Mouse (Mus musculus): ENCODE measurements at regions not wholly inside any gene's neighbourhood (a gene's known extent, or its start where the extent isn't known, plus 50 kb on each side); places are given as distances from the start of the nearest gene placed in this dataset.

DNA sequence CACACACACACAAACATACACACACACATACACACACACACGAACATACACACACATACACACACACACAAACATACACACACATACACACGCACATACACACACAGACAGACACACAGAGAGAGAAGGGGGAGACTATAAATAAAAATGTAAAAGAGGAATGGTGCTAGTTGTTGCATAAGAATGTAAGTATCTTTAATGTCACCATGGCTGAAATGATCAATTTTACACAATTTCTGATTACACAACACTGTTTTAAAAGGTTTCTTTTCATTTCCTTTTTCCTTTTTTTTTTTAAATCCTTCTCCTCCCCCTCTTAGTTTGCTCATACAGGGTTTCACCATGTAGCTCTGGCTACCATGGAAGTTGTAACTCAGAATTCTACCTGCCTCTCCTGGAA lies 125.9 kb upstream of the Atp6ap2 start:
- peak; percentile 84 for ATAC-seq (replicated peaks; ENCODE audit: poor library complexity, severe bottlenecking)

DNA sequence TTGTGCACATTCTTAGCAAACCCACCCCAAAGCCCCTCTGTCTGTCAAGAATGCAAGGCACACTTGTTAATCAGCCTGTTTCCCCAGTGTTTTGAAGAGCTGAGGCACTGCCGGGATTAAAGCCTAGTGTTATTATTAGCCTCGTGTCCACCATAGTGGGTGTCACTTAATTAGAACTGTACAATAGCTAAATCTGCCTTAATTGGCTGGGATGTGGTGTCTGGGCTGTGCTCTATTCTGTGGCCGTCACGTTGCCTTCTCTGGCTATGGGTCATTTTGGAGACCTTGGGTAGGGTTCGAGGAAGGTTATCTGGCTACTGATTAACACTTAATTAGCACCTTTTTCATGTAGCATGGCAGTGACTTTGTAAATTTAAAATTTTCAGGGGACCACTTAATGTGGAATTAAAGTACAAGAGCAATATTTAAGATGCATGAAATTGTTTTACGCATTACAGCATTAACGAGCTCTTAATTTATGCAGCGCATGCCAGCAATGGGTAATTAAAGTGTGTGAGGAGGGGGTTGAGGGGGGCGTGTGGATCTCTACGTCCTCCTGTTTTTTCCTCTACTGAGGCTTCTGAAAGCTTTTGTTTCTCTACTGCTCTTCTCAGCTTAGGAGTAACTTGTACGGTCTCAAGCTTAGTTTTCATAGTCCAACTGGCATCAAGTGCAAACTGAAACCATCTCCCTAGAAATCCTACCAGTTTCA lies 124.5 kb upstream of the Atp6ap2 start:
- no peak for ATAC-seq (replicated peaks; ENCODE audit: poor library complexity, severe bottlenecking)

DNA sequence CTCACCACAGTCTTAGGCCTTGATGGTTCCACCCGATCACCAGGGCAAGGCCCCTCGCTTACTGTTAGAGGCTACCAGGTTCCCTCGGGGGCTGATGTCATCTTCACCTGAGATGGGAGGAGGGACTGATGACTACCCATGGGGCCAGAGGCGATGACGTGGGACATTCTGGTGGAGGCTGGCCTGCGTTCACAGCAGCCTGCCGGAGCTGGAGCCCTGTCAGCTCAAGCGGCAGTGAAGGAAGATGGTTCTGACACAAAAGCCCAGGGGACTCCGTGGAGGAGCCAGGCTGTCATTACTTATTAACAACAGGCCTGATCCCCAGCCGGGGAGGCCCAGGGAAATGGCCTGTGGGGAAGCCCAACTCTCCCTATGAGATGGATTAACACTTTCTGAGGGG lies 121.3 kb upstream of the Atp6ap2 start:
- no peak for ATAC-seq (replicated peaks; ENCODE audit: poor library complexity, severe bottlenecking)

DNA sequence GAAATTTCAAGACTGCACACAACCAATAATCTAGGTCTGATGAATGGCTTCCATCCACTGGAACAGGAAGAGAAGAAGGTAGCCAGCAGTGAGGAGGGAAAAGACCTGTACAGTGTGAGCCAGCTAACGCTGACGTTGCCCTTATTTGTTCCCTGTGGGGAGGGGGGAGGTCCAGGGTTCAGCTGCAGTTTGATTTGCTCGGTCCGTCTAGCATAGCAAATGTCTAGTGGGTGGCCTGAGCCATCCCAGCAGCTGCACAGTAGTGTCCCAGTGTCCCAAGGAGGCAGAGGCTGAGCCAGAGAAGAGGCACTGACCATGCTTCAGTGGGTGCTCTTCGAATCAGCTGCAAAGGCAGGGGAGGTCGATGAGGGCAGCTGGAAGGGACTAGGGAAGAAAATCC lies 120.7 kb upstream of the Atp6ap2 start:
- peak; percentile 40 for ATAC-seq (replicated peaks; ENCODE audit: poor library complexity, severe bottlenecking)

DNA sequence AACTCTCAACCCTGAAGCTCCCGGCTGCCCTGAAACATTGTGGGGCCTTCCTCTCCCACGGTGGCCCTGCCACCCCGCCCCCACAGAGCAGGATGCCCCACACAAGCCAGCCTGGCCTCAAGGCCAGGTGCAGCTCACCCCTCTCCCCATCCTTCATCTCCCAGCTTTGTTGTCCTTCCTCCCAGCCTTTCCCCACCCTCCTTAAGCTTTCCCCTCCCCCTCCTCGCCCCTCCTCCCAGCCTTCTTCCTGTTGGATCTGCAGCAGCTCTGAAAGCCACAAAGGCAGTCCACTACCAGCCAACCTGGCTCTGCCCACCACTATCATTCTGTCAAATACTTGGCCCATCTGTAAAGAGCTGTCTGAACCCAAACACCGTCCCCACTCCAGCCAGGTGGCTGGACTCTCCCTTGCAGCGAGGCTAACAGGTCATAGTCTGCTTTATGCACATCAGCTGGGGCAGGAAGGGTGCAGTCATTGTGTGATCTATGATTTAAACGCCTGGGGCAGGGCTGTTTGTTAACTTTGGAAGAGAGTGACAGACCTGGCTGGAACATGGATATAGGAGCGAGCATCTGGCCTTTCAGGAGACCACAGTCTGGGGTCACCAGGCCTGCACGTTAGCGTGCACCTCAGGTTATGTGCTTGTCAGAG lies 119.9 kb upstream of the Atp6ap2 start:
- ATAC-seq (replicated peaks; ENCODE audit: poor library complexity, severe bottlenecking): no peak

DNA sequence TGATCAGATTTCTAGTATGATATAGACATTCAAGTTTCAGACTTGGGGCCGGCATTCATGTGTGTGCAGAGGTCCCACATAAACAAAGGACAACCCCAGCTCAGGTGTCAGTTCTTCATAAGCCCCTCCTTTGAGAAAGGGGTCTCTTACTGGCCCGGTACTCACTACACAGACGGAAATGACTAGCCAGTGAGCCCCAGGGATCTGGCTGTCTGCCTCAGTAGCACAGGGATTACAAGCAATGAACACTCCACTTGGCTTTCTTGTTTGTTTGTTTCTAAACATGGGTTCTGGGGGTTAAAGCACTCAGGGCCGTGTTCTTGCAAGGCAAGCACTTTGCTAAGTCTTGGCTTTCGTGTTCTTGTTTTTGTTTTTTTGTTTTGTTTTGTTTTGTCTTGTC lies 115.3 kb upstream of the Atp6ap2 start:
- ATAC-seq (replicated peaks; ENCODE audit: poor library complexity, severe bottlenecking): no peak

DNA sequence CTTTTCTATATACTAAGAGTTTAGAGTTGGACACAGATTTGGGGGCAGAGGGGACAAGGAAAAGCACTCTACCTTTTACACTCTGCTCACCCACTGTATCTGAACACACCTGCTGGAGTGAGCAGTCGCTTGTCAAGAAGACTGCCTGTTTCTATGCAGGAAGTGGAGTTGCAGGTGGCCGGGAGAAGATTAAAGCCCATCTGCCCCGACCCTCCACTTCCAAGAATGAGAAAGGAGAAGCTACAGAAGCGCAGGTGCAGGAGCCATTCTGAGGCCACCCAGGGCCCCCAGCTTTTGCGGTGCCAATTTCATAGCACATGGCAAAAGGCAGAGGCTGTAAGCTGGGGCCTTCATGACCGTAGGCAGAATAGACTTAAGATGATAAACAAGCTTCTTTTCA lies 108.4 kb upstream of the Atp6ap2 start:
- no peak for ATAC-seq (replicated peaks; ENCODE audit: poor library complexity, severe bottlenecking)

DNA sequence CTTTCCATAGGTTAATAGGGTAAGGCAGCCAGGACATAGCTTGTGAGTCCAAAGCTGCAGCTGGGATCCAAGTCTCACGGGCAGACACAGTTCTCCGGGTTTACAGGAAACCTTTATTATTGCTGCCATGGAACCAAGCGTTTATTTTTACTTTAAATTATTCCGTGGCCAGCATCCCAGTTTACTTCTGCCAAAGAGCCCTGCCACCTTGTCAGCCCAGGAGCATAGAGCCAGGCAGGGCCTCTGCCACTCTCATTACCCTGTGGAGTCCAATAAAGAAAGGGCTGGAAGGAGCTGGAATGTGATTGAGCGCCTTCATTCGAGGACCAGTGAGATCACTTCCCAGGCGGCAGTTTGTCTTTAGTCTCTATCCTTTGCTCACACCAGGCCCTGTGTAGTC lies 96.6 kb upstream of the Atp6ap2 start:
- ATAC-seq (replicated peaks; ENCODE audit: poor library complexity, severe bottlenecking): no peak

DNA sequence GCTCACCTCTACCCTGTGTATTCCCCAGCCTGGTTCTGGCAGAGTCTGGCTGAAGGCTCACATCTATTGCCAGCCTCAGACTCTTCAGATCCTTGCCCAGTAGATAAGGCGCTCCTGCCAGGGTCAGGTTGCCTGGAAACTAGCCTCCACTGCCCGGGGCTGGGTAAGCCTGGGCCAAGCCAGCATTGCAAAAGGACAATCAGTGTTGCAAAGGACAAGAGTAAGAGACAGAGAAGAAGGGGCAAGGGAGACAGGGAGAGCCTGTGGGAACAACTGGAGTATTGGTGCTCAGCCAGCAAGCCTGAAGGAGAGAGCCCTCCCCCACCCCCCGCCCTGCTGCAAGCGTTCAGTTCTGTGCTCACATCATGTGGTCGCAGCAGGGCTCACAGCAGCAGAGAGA lies 94.4 kb upstream of the Atp6ap2 start:
- no peak for ATAC-seq (replicated peaks; ENCODE audit: poor library complexity, severe bottlenecking)

DNA sequence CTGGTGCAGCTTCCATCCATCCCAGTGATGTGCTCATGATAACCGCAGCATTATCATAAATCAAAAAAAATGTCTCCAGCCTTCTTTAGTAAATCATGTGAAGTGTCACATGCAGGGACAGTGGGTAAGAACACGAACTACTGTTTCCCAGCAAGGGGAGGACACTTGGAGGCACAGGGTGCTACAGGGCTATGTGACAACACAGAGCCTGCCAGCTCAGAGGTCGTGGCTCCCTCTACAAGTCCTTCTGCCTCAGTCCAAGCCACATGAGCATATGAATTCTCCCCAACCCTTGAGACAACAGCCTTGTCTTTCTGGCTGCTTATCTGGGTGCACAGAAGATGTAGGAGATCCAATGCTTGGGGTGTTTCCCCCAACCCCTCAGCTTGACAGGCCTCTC lies 93.7 kb upstream of the Atp6ap2 start:
- no peak for ATAC-seq (replicated peaks; ENCODE audit: poor library complexity, severe bottlenecking)

DNA sequence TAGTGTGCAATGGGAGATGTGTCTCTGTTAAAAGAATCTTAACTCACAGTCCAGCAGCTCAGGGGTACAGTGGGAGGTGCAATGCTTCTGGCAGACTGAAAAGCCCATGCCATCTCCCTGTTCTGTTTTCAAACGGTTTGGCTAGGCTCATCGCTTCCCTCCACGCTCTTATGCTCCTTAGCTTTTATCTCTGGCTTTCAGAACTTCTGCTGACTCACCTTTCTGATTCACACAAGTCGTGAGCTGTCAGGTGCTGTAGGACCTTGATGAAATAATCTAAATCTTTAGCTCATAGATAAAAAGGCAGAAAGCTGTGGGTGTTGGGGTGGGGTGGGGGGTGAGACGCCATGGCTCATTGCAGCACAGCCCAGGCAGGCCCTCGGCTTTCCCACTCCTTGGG lies 93.1 kb upstream of the Atp6ap2 start:
- ATAC-seq (replicated peaks; ENCODE audit: poor library complexity, severe bottlenecking): no peak

DNA sequence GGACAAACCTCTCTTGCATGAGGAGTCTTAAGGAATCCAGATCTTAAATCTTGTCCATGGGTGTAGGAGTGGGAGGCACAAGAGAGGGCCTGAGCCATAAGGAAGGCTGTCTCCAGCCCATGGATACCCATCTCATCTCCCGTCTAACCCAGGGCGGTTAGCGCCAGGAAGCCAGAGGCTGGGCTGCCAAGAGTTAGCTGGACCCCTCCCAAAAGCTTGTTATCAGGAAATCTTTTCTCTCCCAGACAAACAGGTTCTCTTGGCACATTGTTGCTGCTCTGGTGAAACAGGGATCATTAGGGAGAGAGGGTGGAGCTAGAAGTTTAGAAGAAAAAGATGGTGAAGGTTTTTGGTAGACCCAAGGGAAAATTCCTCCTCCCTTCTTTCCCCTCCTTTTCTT lies 87.0 kb upstream of the Atp6ap2 start:
- ATAC-seq (replicated peaks; ENCODE audit: poor library complexity, severe bottlenecking): no peak

DNA sequence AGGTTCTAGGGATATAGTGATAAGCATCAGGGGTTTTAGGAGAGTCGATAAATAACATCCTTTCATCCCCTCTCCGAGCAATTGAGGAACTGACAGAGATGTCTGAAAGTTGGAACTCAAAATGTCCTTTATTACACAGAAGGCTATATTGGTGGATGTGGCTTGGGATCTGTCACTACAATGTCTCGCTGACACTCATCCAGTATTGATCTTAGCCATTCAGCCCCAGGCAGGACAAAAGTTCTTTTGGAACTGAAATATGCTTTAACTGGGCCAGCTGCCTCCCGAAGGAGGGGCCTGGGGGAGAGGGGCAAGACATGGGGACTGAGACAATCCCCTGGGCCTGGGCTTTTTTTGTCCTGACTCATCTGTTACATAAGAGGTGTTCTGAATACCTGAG lies 85.2 kb upstream of the Atp6ap2 start:
- ATAC-seq (replicated peaks; ENCODE audit: poor library complexity, severe bottlenecking): no peak

DNA sequence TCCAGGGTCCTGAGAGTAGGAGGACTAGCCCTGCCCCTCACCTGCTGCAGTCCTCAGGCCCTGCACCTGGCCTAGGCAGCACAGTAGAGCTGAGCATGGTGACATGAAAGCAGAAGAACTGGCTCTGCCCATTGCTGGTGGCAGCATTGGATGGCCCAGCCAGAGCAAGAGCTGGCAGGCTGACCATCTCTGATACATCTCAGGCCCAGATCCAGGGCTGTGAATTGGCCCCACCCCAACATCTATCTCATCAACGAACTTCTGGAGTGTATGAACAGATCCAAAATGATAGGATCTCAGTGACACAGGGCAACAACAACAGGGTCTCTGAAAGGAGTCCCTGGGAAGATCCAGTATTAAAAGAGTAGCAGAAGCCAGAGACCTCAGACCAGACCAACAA lies 84.0 kb upstream of the Atp6ap2 start:
- ATAC-seq (replicated peaks; ENCODE audit: poor library complexity, severe bottlenecking): no peak

DNA sequence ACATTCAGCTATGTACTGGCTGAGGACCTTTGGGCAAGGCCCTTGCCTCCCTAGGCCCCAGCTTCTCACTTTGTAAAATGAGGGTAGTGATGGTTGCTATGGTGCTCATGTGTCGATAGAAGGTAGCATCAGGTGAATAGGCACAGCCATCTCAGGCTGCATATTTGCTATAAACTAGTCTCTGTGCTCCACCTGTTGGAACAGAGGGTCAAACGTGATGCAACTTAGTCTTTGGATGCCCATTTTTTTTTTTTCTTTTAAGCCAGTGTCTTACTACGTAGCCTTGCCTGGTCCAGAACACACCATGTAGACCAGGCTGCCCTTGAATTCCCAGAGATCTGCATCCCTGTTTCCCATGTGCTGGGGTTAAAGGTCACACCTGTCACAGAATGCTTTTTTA lies 76.5 kb upstream of the Atp6ap2 start:
- ATAC-seq (replicated peaks; ENCODE audit: poor library complexity, severe bottlenecking): no peak

DNA sequence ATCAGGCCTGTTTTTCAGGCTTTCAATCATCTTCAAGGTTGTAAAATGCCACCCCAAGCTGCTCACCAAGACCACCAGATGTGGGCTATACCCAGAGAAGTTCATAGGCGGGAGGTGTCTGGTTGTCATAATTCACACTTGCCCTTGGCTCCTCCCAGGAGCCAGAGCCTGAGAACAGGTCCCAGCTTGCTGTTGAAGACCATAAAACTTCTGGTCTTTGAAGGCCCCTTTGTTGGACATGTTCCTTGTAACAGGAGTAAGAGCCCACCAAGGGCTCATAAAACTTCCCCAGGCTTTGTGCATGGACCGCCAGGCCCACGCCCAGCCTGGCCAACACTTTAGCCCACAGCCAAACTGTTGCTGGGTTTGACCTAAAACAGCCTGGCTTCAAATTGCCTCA lies 62.6 kb upstream of the Atp6ap2 start:
- no peak for ATAC-seq (replicated peaks; ENCODE audit: poor library complexity, severe bottlenecking)

DNA sequence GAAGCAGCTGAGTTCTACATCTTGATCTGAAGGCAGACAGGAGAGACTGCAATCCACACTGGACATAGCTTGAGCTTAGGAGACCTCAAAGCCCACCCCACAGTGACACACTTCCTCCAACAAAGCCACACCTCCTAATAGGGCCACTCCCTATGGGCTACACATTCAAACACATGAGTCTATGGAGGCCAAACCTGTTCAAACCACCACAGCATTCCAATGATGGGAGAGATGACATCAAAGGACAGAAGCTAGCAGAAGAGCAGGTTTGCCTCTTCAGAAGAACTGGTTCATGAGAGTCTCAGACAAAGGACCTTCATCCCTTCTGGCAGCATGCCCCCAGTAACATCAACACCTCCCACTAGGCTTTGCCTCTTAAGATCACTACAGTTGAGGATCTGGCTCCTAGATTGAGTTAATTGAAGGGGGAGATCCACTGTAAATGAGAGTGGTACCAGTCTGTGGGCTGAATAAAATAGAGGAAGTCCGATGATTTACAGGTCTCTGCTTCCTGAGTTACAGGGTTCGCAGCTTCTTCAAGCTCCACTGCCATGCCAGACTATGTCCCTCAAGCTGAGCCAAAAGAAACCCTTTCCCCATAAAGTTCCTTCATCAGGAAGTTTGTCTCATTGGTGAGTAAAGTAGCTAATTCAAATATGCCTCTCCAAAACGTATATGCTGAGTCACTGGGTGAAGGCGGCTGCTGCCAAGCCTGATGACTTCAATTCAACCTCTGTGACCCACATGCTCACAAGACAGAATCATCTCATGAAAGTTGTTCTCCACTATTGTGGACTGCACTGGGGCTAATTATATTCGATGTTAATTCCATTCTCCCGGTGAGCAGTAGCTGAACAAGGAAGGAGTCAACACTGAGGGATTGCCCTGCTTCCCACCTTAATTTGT lies 56.9 kb upstream of the Atp6ap2 start:
- peak; percentile 44 for ATAC-seq (replicated peaks; ENCODE audit: poor library complexity, severe bottlenecking)
